Mouse (Mus musculus): Measurements from ENCODE around the gene Mrpl55.

Mrpl55 gene

GRCm38 (mm10) chr11:59227604-59228121 lies 25.4 kb downstream of the Mrpl55 start:
- DNase-seq (ENCODE audit: low spot score): no peak

- peak; percentile 95 for DNase-seq (ENCODE audit: low spot score)
Observed at GRCm38 (mm10) chr11:59228122-59228953, 26.1 kb downstream of the Mrpl55 start, which contains the start of gene Arf1. Arf1 (minus strand) TSS chr11:59228270.

- peak; percentile 56 for DNase-seq (ENCODE audit: low spot score)
Observed at GRCm38 (mm10) chr11:59230144-59230760, 28.0 kb downstream of the Mrpl55 start.

- DNase-seq (ENCODE audit: low spot score): no peak
Observed at GRCm38 (mm10) chr11:59232797-59233196, 30.5 kb downstream of the Mrpl55 start.

GRCm38 (mm10) chr11:59238525-59239427 lies 36.5 kb downstream of the Mrpl55 start:
- no peak for DNase-seq (ENCODE audit: low spot score)

- no peak for DNase-seq (ENCODE audit: low spot score)
Observed at GRCm38 (mm10) chr11:59239428-59239785, 37.1 kb downstream of the Mrpl55 start.

- DNase-seq (ENCODE audit: low spot score): no peak
Observed at GRCm38 (mm10) chr11:59239796-59240195, 37.5 kb downstream of the Mrpl55 start.

GRCm38 (mm10) chr11:59241841-59242240 lies 39.6 kb downstream of the Mrpl55 start:
- no peak for DNase-seq (ENCODE audit: low spot score)

- DNase-seq (ENCODE audit: low spot score): no peak
Observed at GRCm38 (mm10) chr11:59243856-59244255, 41.6 kb downstream of the Mrpl55 start.

- no peak for DNase-seq (ENCODE audit: low spot score)
Observed at GRCm38 (mm10) chr11:59248101-59248500, 45.8 kb downstream of the Mrpl55 start.

Measured in c-Kit-positive CD71-positive TER-119-positive erythroid progenitor cells, embryonic 14.5 days (primary cell).